Mouse (Mus musculus): Measurements from ENCODE around the gene Smc3. TPM values are rescaled to one million over a fixed set of nuclear protein-coding genes. Genes with fewer than 3 reads are reported as not detected.

Smc3 gene
- polyA plus RNA-seq, 1 experiment from 2014 or later: 31.0 TPM

- H3K4me1 ChIP-seq (replicated peaks): no peaks in the 10 kb centered on the region
- no peak overlapping the region for H3K4me2 ChIP-seq
- no peaks in the 10 kb centered on the region for H3K27me3 ChIP-seq
- H3K9ac ChIP-seq: no peak overlapping the region
- 68% methylated on average over 14 of the region's 14 CpGs for WGBS (ENCODE audit: insufficient replicate concordance)
- H3K27ac ChIP-seq (replicated peaks): no peak overlapping the region
- ATAC-seq (ENCODE audit: insufficient read depth): no peak
- H3K36me3 ChIP-seq (replicated peaks): no peaks in the 10 kb centered on the region
- H3K9me3 ChIP-seq (replicated peaks): no peaks in the 10 kb centered on the region
- no peak overlapping the region for H3K4me3 ChIP-seq (replicated peaks)
Measured at GRCm38 (mm10) chr19:53565565-53566277, 34.5 kb upstream of the Smc3 start.

GRCm38 (mm10) chr19:53567864-53568263, 32.3 kb upstream of the Smc3 start:
- Histone ChIP-seq H3K9ac (no peak overlapping the region), H3K36me3 (replicated peaks) (no peaks in the 10 kb centered on the region), H3K4me2 (no peak overlapping the region), H3K4me1 (replicated peaks) (peaks cover 13% of the 10 kb centered on the region), H3K4me3 (replicated peaks) (no peak overlapping the region), H3K27ac (replicated peaks) (no peak overlapping the region), H3K9me3 (replicated peaks) (no peaks in the 10 kb centered on the region), H3K27me3 (no peaks in the 10 kb centered on the region)
- no peak for ATAC-seq (ENCODE audit: insufficient read depth)
- 31% methylated on average over 11 of the region's 11 CpGs for WGBS (ENCODE audit: insufficient replicate concordance)

- H3K4me3 ChIP-seq (replicated peaks): no peak overlapping the region
- ATAC-seq (ENCODE audit: insufficient read depth): no peak
Measured at GRCm38 (mm10) chr19:53568553-53568952, 31.6 kb upstream of the Smc3 start.

GRCm38 (mm10) chr19:53571056-53571455, 29.1 kb upstream of the Smc3 start:
- Histone ChIP-seq H3K36me3 (replicated peaks) (no peaks in the 10 kb centered on the region), H3K27me3 (no peaks in the 10 kb centered on the region), H3K27ac (replicated peaks) (no peak overlapping the region), H3K9ac (no peak overlapping the region), H3K4me3 (replicated peaks) (no peak overlapping the region), H3K4me1 (replicated peaks) (peaks cover 13% of the 10 kb centered on the region), H3K9me3 (replicated peaks) (no peaks in the 10 kb centered on the region), H3K4me2 (no peak overlapping the region)
- WGBS (ENCODE audit: insufficient replicate concordance): 39% methylated on average over 4 of the region's 4 CpGs
- no peak for ATAC-seq (ENCODE audit: insufficient read depth)

More at GRCm38 (mm10) chr19:53568553-53568952, 31.6 kb upstream of the Smc3 start:
- Histone ChIP-seq H3K27ac (replicated peaks) (no peak overlapping the region), H3K36me3 (replicated peaks) (no peaks in the 10 kb centered on the region), H3K27me3 (no peaks in the 10 kb centered on the region), H3K9ac (no peak overlapping the region), H3K4me1 (replicated peaks) (peaks cover 13% of the 10 kb centered on the region), H3K9me3 (replicated peaks) (no peaks in the 10 kb centered on the region), H3K4me2 (no peak overlapping the region)
- 46% methylated on average over 3 of the region's 3 CpGs for WGBS (ENCODE audit: insufficient replicate concordance)

GRCm38 (mm10) chr19:53571501-53572428, 28.4 kb upstream of the Smc3 start:
- Histone ChIP-seq H3K4me3 (replicated peaks) (no peak overlapping the region), H3K9ac (no peak overlapping the region), H3K9me3 (replicated peaks) (no peaks in the 10 kb centered on the region), H3K4me2 (no peak overlapping the region), H3K27me3 (no peaks in the 10 kb centered on the region), H3K36me3 (replicated peaks) (no peaks in the 10 kb centered on the region), H3K27ac (replicated peaks) (no peak overlapping the region), H3K4me1 (replicated peaks) (peaks cover 13% of the 10 kb centered on the region)
- no peak for ATAC-seq (ENCODE audit: insufficient read depth)
- WGBS (ENCODE audit: insufficient replicate concordance): 38% methylated on average over 18 of the region's 18 CpGs

DNA sequence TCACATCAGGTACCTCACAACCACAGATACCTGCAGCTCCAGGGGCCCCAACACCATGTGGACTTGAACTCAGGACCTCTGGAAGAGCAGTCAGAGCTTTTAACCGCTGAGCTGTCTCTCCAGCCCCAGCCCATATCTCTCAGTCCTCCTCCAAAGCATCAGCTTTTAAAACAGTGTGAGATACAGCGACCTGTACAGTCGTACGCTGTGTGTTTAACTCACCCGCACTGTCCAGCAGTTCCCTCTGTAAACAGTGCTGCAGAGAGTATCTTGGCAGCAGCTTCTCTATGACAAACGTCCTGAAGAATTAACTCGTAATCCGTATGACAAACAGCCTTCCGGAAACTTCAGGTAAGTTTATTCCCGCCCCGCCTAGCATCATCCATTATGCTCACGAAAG, 27.6 kb upstream of the Smc3 start:
- ATAC-seq (ENCODE audit: insufficient read depth): no peak
- no peak overlapping the region for H3K27ac ChIP-seq (replicated peaks)
- H3K4me1 ChIP-seq (replicated peaks): peaks cover 13% of the 10 kb centered on the region
- no peak overlapping the region for H3K9ac ChIP-seq
- H3K27me3 ChIP-seq: no peaks in the 10 kb centered on the region
- 76% methylated on average over 12 of the region's 12 CpGs for WGBS (ENCODE audit: insufficient replicate concordance)
- no peak overlapping the region for H3K4me2 ChIP-seq
- no peaks in the 10 kb centered on the region for H3K9me3 ChIP-seq (replicated peaks)
- no peak overlapping the region for H3K4me3 ChIP-seq (replicated peaks)
- H3K36me3 ChIP-seq (replicated peaks): no peaks in the 10 kb centered on the region

DNA sequence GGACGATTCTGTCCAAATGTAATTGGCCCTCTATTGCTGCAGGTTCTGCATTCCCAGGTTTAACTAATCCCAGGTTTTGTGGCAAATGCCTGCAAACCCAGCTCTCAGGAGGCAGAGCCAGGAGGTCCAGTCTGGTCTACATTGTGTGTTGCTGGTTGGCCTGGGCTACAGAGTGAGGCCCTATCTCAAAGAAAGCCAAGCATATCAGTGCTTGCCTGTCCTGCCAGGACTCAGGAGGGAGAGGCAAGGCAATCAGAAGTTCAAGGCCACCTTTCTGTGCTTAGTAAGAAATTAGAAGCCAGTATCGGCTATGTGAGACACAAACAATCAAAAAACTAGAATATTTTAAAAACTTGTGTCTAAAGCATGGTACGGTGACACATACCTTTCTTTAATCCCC, 27.0 kb upstream of the Smc3 start:
- Histone ChIP-seq H3K4me3 (replicated peaks) (no peak overlapping the region), H3K27ac (replicated peaks) (no peak overlapping the region), H3K4me1 (replicated peaks) (peaks cover 13% of the 10 kb centered on the region), H3K9ac (no peak overlapping the region), H3K4me2 (no peak overlapping the region), H3K9me3 (replicated peaks) (no peaks in the 10 kb centered on the region), H3K36me3 (replicated peaks) (no peaks in the 10 kb centered on the region), H3K27me3 (no peaks in the 10 kb centered on the region)
- WGBS (ENCODE audit: insufficient replicate concordance): 74% methylated on average over 3 of the region's 3 CpGs
- ATAC-seq (ENCODE audit: insufficient read depth): no peak

DNA sequence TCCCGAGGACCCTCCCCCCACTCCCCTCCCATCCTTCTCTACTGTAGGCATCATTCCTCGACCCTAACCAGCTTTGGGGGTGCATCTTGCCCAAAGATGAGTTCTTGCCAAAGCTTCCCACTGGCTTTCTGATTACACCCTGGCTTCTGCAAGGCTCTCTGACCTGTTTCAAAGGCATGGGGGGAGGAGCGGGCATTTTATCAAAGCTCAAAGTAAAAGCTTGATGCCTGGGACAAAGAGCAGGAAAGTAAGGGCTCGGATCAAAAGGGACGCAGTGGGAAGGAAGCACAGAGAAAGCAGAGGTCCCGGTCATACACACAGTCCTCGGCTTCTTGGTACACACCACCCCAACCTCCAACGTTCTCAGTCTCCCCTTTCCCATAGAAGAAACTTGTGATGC, 26.1 kb upstream of the Smc3 start:
- ATAC-seq (ENCODE audit: insufficient read depth): no peak
- no peak overlapping the region for H3K9ac ChIP-seq

GRCm38 (mm10) chr19:53574546-53574945, 25.7 kb upstream of the Smc3 start:
- 70% methylated on average over 7 of the region's 7 CpGs for WGBS (ENCODE audit: insufficient replicate concordance)

More for the DNA sequence above, 26.1 kb upstream of the Smc3 start:
- H3K9me3 ChIP-seq (replicated peaks): no peaks in the 10 kb centered on the region
- H3K4me2 ChIP-seq: no peak overlapping the region
- peaks cover 13% of the 10 kb centered on the region for H3K4me1 ChIP-seq (replicated peaks)
- no peak overlapping the region for H3K4me3 ChIP-seq (replicated peaks)
- no peak overlapping the region for H3K27ac ChIP-seq (replicated peaks)
- no peaks in the 10 kb centered on the region for H3K27me3 ChIP-seq
- 55% methylated on average over 8 of the region's 8 CpGs for WGBS (ENCODE audit: insufficient replicate concordance)
- H3K36me3 ChIP-seq (replicated peaks): no peaks in the 10 kb centered on the region

GRCm38 (mm10) chr19:53575296-53576010, 24.7 kb upstream of the Smc3 start:
- Histone ChIP-seq H3K9ac (no peak overlapping the region), H3K27me3 (no peaks in the 10 kb centered on the region; the same call in 1 of the 2 replicates), H3K36me3 (replicated peaks) (no peaks in the 10 kb centered on the region), H3K4me3 (replicated peaks) (no peak overlapping the region), H3K4me1 (replicated peaks) (peaks cover 13% of the 10 kb centered on the region), H3K9me3 (replicated peaks) (no peaks in the 10 kb centered on the region), H3K4me2 (no peak overlapping the region), H3K27ac (replicated peaks) (no peak overlapping the region)
- 43% methylated on average over 4 of the region's 4 CpGs for WGBS (ENCODE audit: insufficient replicate concordance)
- no peak for ATAC-seq (ENCODE audit: insufficient read depth)

More at GRCm38 (mm10) chr19:53574546-53574945, 25.7 kb upstream of the Smc3 start:
- Histone ChIP-seq H3K27ac (replicated peaks) (no peak overlapping the region), H3K4me2 (no peak overlapping the region), H3K4me3 (replicated peaks) (no peak overlapping the region), H3K9me3 (replicated peaks) (no peaks in the 10 kb centered on the region), H3K27me3 (no peaks in the 10 kb centered on the region; the same call in 1 of the 2 replicates), H3K4me1 (replicated peaks) (peaks cover 13% of the 10 kb centered on the region), H3K36me3 (replicated peaks) (no peaks in the 10 kb centered on the region), H3K9ac (no peak overlapping the region)
- ATAC-seq (ENCODE audit: insufficient read depth): no peak

- Histone ChIP-seq H3K9ac (no peak overlapping the region), H3K36me3 (replicated peaks) (no peaks in the 10 kb centered on the region), H3K4me3 (replicated peaks) (no peak overlapping the region), H3K4me2 (no peak overlapping the region), H3K9me3 (replicated peaks) (no peaks in the 10 kb centered on the region), H3K27me3 (no peaks in the 10 kb centered on the region; the same call in 1 of the 2 replicates), H3K4me1 (replicated peaks) (peaks cover 11% of the 10 kb centered on the region), H3K27ac (replicated peaks) (no peak overlapping the region)
- ATAC-seq (ENCODE audit: insufficient read depth): no peak
- 70% methylated on average over 7 of the region's 7 CpGs for WGBS (ENCODE audit: insufficient replicate concordance)
Measured at GRCm38 (mm10) chr19:53576061-53576460, 24.1 kb upstream of the Smc3 start.
